Mouse (Mus musculus): ENCODE results near the gene Slc26a3. TPM values are rescaled to one million over a fixed set of nuclear protein-coding genes. Genes with fewer than 3 reads are reported as not detected.

Slc26a3 gene
- polyA plus RNA-seq, 1 experiment: not detected

DNA sequence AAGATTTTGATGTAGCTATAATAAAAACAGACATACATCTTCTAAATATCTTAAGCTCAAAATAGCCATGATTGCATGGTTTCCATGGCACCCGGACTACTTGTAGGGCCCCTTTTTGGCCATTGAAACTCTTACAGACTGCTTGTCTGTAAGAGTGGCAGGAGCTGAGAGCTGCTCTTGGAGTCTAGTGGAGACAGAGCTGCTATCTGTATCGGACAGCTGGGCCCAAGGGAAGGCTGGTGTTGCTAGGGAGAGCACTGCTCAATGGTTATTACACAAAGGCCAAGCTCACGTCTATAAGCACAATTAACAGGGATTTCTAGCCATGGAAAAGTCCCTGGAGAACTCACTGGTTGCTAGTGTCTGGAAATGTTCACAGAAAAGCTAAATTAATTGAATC is 130.7 kb downstream of the Slc26a3 start:
- H3K27ac ChIP-seq (replicated peaks; ENCODE audit: low read depth, low read length): no peak overlapping the region
- no peak overlapping the region for H3K4me3 ChIP-seq (ENCODE audit: insufficient read depth, low read depth, low read length)
- no peaks in the 10 kb centered on the region for H3K4me1 ChIP-seq (ENCODE audit: control insufficient read depth, insufficient read depth, insufficient read length, low read length)

Other genes starting within 250 kb of the Slc26a3 start
- gene Gm6993, start 150.1 kb upstream of the Slc26a3 start, polyA plus RNA-seq (2012; ENCODE audit: insufficient read depth, insufficient read length, missing spikeins): not detected in 2 replicates
- gene Lamb1, start 125.6 kb upstream of the Slc26a3 start, polyA plus RNA-seq (2012; ENCODE audit: insufficient read depth, insufficient read length, missing spikeins): 28.5 and 41.1 TPM in 2 replicates
- 928 and 1,239 TPM in 2 replicates for gene Dld, start 39.4 kb upstream of the Slc26a3 start, polyA plus RNA-seq (2012; ENCODE audit: insufficient read depth, insufficient read length, missing spikeins)
- gene Cbll1, start 108.7 kb downstream of the Slc26a3 start, polyA plus RNA-seq (2012; ENCODE audit: insufficient read depth, insufficient read length, missing spikeins): 5.6 and 7.8 TPM in 2 replicates
- not detected in 2 replicates for gene Slc26a4, start 169.1 kb downstream of the Slc26a3 start, polyA plus RNA-seq (2012; ENCODE audit: insufficient read depth, insufficient read length, missing spikeins)
- 24.3 and 41.5 TPM in 2 replicates for gene Bcap29, start 243.8 kb downstream of the Slc26a3 start, polyA plus RNA-seq (2012; ENCODE audit: insufficient read depth, insufficient read length, missing spikeins)